Mouse (Mus musculus): ENCODE results near the gene Avp. TPM values are rescaled to one million over a fixed set of nuclear protein-coding genes. Genes with fewer than 3 reads are reported as not detected.

Gene Avp
- polyA plus RNA-seq, 1 experiment from 2014 or later, result not detected

- no peak for ATAC-seq (replicated peaks; ENCODE audit: low FRiP score)
- Histone ChIP-seq H3K4me1 (no peaks in the 10 kb centered on the region), H3K4me3 (replicated peaks) (no peak overlapping the region), H3K4me2 (no peak overlapping the region), H3K27ac (no peak overlapping the region), H3K9ac (no peak overlapping the region), H3K9me3 (replicated peaks) (no peaks in the 10 kb centered on the region), H3K27me3 (no peaks in the 10 kb centered on the region), H3K36me3 (peaks cover 90% of the 10 kb centered on the region)
- 65% methylated on average over 3 of the region's 3 CpGs for WGBS
Measured at GRCm38 (mm10) chr2:130536890-130537289, 45.5 kb downstream of the Avp start.

GRCm38 (mm10) chr2:130535017-130535416 lies 47.3 kb downstream of the Avp start:
- WGBS, result 91% methylated on average over 6 of the region's 6 CpGs
- H3K27me3 ChIP-seq, result no peaks in the 10 kb centered on the region
- H3K27ac ChIP-seq, result no peak overlapping the region
- H3K36me3 ChIP-seq, result peaks cover 80% of the 10 kb centered on the region
- H3K4me2 ChIP-seq, result no peak overlapping the region
- H3K9ac ChIP-seq, result no peak overlapping the region
- H3K4me3 ChIP-seq (replicated peaks), result no peak overlapping the region
- no peaks in the 10 kb centered on the region for H3K4me1 ChIP-seq
- no peaks in the 10 kb centered on the region for H3K9me3 ChIP-seq (replicated peaks)
- no peak for ATAC-seq (replicated peaks; ENCODE audit: low FRiP score)

- Histone ChIP-seq H3K9me3 (replicated peaks) (no peaks in the 10 kb centered on the region), H3K27me3 (no peaks in the 10 kb centered on the region), H3K27ac (no peak overlapping the region), H3K4me1 (no peaks in the 10 kb centered on the region), H3K36me3 (peaks cover 79% of the 10 kb centered on the region), H3K4me2 (no peak overlapping the region), H3K9ac (no peak overlapping the region), H3K4me3 (replicated peaks) (no peak overlapping the region)
- ATAC-seq (replicated peaks; ENCODE audit: low FRiP score), result no peak
- WGBS, result 88% methylated on average over 2 of the region's 2 CpGs
Measured at GRCm38 (mm10) chr2:130532201-130532600, 50.2 kb downstream of the Avp start.

Small RNA genes within 50 kb of the gene (microRNA-seq; reads per million reads assigned to microRNA genes)
- not detected for gene Gm23876

Other genes with a start within 250 kb of the Avp start
- 82.1 and 87.4 TPM in 2 replicates for gene Cpxm1, start 185.0 kb downstream of the Avp start, polyA plus RNA-seq (2015; fragmentation: Nextera tagmentation; extraction: Ambion mirVana)
- 0.09 TPM in 1 of 2 replicates, not detected in the other for gene Gm28372, start 177.3 kb downstream of the Avp start, polyA plus RNA-seq (2015; fragmentation: Nextera tagmentation; extraction: Ambion mirVana)
- gene 1700020A23Rik, start 177.3 kb downstream of the Avp start, polyA plus RNA-seq (2015; fragmentation: Nextera tagmentation; extraction: Ambion mirVana), result not detected in 2 replicates
- not detected in 2 replicates for gene Tmem239, start 176.1 kb downstream of the Avp start, polyA plus RNA-seq (2015; fragmentation: Nextera tagmentation; extraction: Ambion mirVana)
- 101 and 103 TPM in 2 replicates for gene Vps16, start 158.2 kb downstream of the Avp start, polyA plus RNA-seq (2015; fragmentation: Nextera tagmentation; extraction: Ambion mirVana)
- 17.3 and 19.0 TPM in 2 replicates for gene Pced1a, start 157.9 kb downstream of the Avp start, polyA plus RNA-seq (2015; fragmentation: Nextera tagmentation; extraction: Ambion mirVana)
- gene Ptpra, start 132.3 kb downstream of the Avp start, polyA plus RNA-seq (2015; fragmentation: Nextera tagmentation; extraction: Ambion mirVana), result 87.9 and 92.2 TPM in 2 replicates
- 89.8 and 97.7 TPM in 2 replicates for gene Mrps26, start 18.8 kb downstream of the Avp start, polyA plus RNA-seq (2015; fragmentation: Nextera tagmentation; extraction: Ambion mirVana)
- not detected in 2 replicates for gene Oxt, start 6.4 kb downstream of the Avp start, polyA plus RNA-seq (2015; fragmentation: Nextera tagmentation; extraction: Ambion mirVana)
- gene Fastkd5, start 47.5 kb upstream of the Avp start, polyA plus RNA-seq (2015; fragmentation: Nextera tagmentation; extraction: Ambion mirVana), result 17.3 TPM in 2 replicates
- 12.6 and 13.6 TPM in 2 replicates for gene Ubox5, start 47.5 kb upstream of the Avp start, polyA plus RNA-seq (2015; fragmentation: Nextera tagmentation; extraction: Ambion mirVana)
- 12.2 and 13.0 TPM in 2 replicates for gene Lzts3, start 60.2 kb upstream of the Avp start, polyA plus RNA-seq (2015; fragmentation: Nextera tagmentation; extraction: Ambion mirVana)
- gene Ddrgk1, start 82.1 kb upstream of the Avp start, polyA plus RNA-seq (2015; fragmentation: Nextera tagmentation; extraction: Ambion mirVana), result 64.7 and 76.8 TPM in 2 replicates
- gene Itpa, start 85.1 kb upstream of the Avp start, polyA plus RNA-seq (2015; fragmentation: Nextera tagmentation; extraction: Ambion mirVana), result 118 and 120 TPM in 2 replicates
- gene Slc4a11, start 115.0 kb upstream of the Avp start, polyA plus RNA-seq (2015; fragmentation: Nextera tagmentation; extraction: Ambion mirVana), result 2.4 TPM in 2 replicates

All from kidney, embryonic 15.5 days (tissue).